Mouse (Mus musculus) lung, postnatal 0 days (tissue): Measurements from ENCODE around the gene Unc45a. TPM values are rescaled to one million over a fixed set of nuclear protein-coding genes. Genes with fewer than 3 reads are reported as not detected.

Experiments used
- ATAC-seq: fragments of 200-750 bp; cut with Nextera tagmentation; 2 replicates; pipeline ENCODE4 v1.8.0; 2017; ENCODE audit warnings: moderate library complexity
- DNase-seq: peaks from one replicate; pipeline ENCODE4 v3.0.0-alpha.2; 2016; ENCODE audit warnings: low spot score
- H3K27ac ChIP-seq: fragments of 300-500 bp; sonication (generic); 2 replicates; pipeline ENCODE4 v1.5.1; 2014; ENCODE audit warnings: antibody characterized with exemption, mild to moderate bottlenecking, low read length, mixed read lengths
- H3K27me3 ChIP-seq: fragments of 300-500 bp; sonication (generic); replicated peaks from 2 replicates; pipeline ENCODE4 v1.6.1; 2014; ENCODE audit warnings: low read length, mixed read lengths; ENCODE audit not compliant: insufficient read depth
- H3K36me3 ChIP-seq: fragments of 300-500 bp; sonication (generic); 2 replicates; pipeline ENCODE4 v1.6.1; 2014; ENCODE audit warnings: low read length, mixed read lengths; ENCODE audit not compliant: insufficient read depth
- H3K4me1 ChIP-seq: fragments of 300-500 bp; sonication (generic); 2 replicates; pipeline ENCODE4 v1.6.1; 2014; ENCODE audit warnings: antibody characterized with exemption, low read depth, low read length, mixed read lengths; ENCODE audit not compliant: insufficient read depth
- H3K4me2 ChIP-seq: fragments of 300-500 bp; sonication (generic); replicated peaks from 2 replicates; pipeline ENCODE4 v1.6.1; 2014; ENCODE audit warnings: low read depth, mild to moderate bottlenecking, low read length, moderate library complexity, mixed read lengths
- H3K4me3 ChIP-seq: fragments of 300-500 bp; sonication (generic); 2 replicates; pipeline ENCODE4 v1.5.1; 2014; ENCODE audit warnings: low read depth, low read length
- H3K9ac ChIP-seq: fragments of 300-500 bp; sonication (generic); replicated peaks from 2 replicates; pipeline ENCODE4 v1.6.1; 2014; ENCODE audit warnings: low read depth, mild to moderate bottlenecking
- H3K9me3 ChIP-seq: fragments of 300-500 bp; sonication (generic); 2 replicates; pipeline ENCODE4 v1.6.1; 2016; ENCODE audit warnings: low read length, mixed read lengths
- CTCF ChIP-seq: IDR thresholded peaks from 2 replicates; pipeline ENCODE4 v1.5.1; 2016; ENCODE audit warnings: antibody characterized with exemption, mild to moderate bottlenecking
- EP300 ChIP-seq: IDR thresholded peaks from 2 replicates; pipeline ENCODE4 v1.6.1; 2016; ENCODE audit warnings: antibody characterized with exemption, mild to moderate bottlenecking, control low read depth
- WGBS: fragments of 180-500 bp; shearing (Covaris S2); extraction: QIAGEN DNeasy Blood & Tissue Kit; methylation state at CpG from one replicate; pipeline ENCODE4 v1.1.7; 2014; 5-methylcytosine and 5-hydroxymethylcytosine counted together
- polyA plus RNA-seq: library from polyadenylated mRNA; unstranded; fragments of >200 nt; fragmentation: Nextera tagmentation; extraction: Ambion mirVana; gene quantifications from 2 replicates; pipeline ENCODE4 v1.2.1, GENCODE M21; 2015

Unc45a gene
- polyA plus RNA-seq, 1 experiment from 2014 or later: 32.9 TPM

GRCm38 (mm10) chr7:80319846-80320496, 20.8 kb downstream of the Unc45a start:
- Histone ChIP-seq H3K9ac (no peak overlapping the region), H3K36me3 (no peaks in the 10 kb centered on the region), H3K27me3 (no peaks in the 10 kb centered on the region), H3K9me3 (no peaks in the 10 kb centered on the region), H3K4me2 (no peak overlapping the region), H3K27ac (no peak overlapping the region), H3K4me1 (peaks cover 8% of the 10 kb centered on the region; the same call in 1 of the 2 replicates), H3K4me3 (no peak overlapping the region)
- DNase-seq (no peak), ATAC-seq (no peak)
- WGBS: 70% methylated on average over 19 of the region's 19 CpGs
- TF ChIP-seq CTCF (no peak), EP300 (no peak)

- Histone ChIP-seq H3K4me1 (peaks cover 8% of the 10 kb centered on the region; the same call in 1 of the 2 replicates), H3K4me3 (no peak overlapping the region), H3K4me2 (no peak overlapping the region), H3K36me3 (no peaks in the 10 kb centered on the region), H3K27me3 (no peaks in the 10 kb centered on the region), H3K27ac (no peak overlapping the region), H3K9ac (no peak overlapping the region), H3K9me3 (no peaks in the 10 kb centered on the region)
- WGBS: 83% methylated on average over 4 of the region's 4 CpGs
- DNase-seq (no peak), ATAC-seq (no peak)
- TF ChIP-seq EP300: no peak
- no peak for TF ChIP-seq CTCF
Observed at GRCm38 (mm10) chr7:80318670-80319069, 22.1 kb downstream of the Unc45a start.

GRCm38 (mm10) chr7:80317439-80318115, 23.2 kb downstream of the Unc45a start:
- no peak for ATAC-seq
- H3K9ac ChIP-seq: no peak overlapping the region
- no peak for TF ChIP-seq CTCF
- TF ChIP-seq EP300: no peak
- H3K4me3 ChIP-seq: no peak overlapping the region
- 44% methylated on average over 1 of the region's 1 CpGs for WGBS
- no peaks in the 10 kb centered on the region for H3K36me3 ChIP-seq
- no peaks in the 10 kb centered on the region for H3K9me3 ChIP-seq
- H3K4me1 ChIP-seq: no peaks in the 10 kb centered on the region
- DNase-seq: no peak
- H3K27ac ChIP-seq: no peak overlapping the region
- no peak overlapping the region for H3K4me2 ChIP-seq
- no peaks in the 10 kb centered on the region for H3K27me3 ChIP-seq

- Histone ChIP-seq H3K9ac (no peak overlapping the region), H3K4me1 (no peaks in the 10 kb centered on the region), H3K9me3 (no peaks in the 10 kb centered on the region), H3K4me2 (no peak overlapping the region), H3K27ac (no peak overlapping the region), H3K27me3 (no peaks in the 10 kb centered on the region), H3K4me3 (no peak overlapping the region), H3K36me3 (no peaks in the 10 kb centered on the region)
- TF ChIP-seq CTCF (no peak), EP300 (no peak)
- ATAC-seq (no peak), DNase-seq (no peak)
- 72% methylated on average over 2 of the region's 2 CpGs for WGBS
Observed at GRCm38 (mm10) chr7:80315733-80316132, 25.1 kb downstream of the Unc45a start.

DNA sequence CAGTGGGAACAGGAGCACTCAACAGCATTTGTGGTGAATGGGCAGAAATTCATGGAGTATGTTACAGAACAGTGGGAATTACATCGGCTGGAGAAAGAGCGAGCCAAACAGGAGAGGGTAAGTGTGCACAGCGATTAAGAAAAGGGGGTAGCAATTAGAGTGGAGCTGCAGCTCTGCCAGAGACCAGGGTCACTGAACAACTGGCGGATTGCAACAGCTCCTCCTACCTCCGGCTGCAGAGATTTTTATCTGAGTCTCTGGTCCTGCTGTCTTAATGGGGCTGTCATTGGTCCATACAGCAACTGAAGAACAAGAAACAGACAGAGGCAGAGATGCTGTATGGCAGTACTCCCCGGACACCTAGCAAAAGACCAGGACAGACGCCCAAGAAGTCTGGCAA, 30.0 kb downstream of the Unc45a start:
- 68% methylated on average over 7 of the region's 7 CpGs for WGBS
- TF ChIP-seq EP300 (no peak), CTCF (no peak)
- peak overlapping the region; percentile 38; the same call in 1 of the 2 replicates for H3K27ac ChIP-seq
- no peaks in the 10 kb centered on the region for H3K9me3 ChIP-seq
- no peak overlapping the region for H3K4me2 ChIP-seq
- no peak overlapping the region for H3K4me3 ChIP-seq
- H3K4me1 ChIP-seq: no peaks in the 10 kb centered on the region
- H3K9ac ChIP-seq: no peak overlapping the region
- DNase-seq (no peak), ATAC-seq (no peak)
- H3K36me3 ChIP-seq: peaks cover 3% of the 10 kb centered on the region; the same call in 1 of the 2 replicates
- H3K27me3 ChIP-seq: no peaks in the 10 kb centered on the region

GRCm38 (mm10) chr7:80307766-80308165, 33.0 kb downstream of the Unc45a start:
- 69% methylated on average over 3 of the region's 3 CpGs for WGBS
- no peak for TF ChIP-seq EP300
- peak; percentile 39 for TF ChIP-seq CTCF
- H3K4me3 ChIP-seq: no peak overlapping the region
- DNase-seq (peak; percentile 26), ATAC-seq (no peak; the same call in 1 of the 2 replicates)
- no peaks in the 10 kb centered on the region for H3K4me1 ChIP-seq
- H3K9me3 ChIP-seq: no peaks in the 10 kb centered on the region
- H3K36me3 ChIP-seq: peaks cover 3% of the 10 kb centered on the region; the same call in 1 of the 2 replicates
- no peaks in the 10 kb centered on the region for H3K27me3 ChIP-seq
- H3K9ac ChIP-seq: no peak overlapping the region
- H3K4me2 ChIP-seq: no peak overlapping the region
- no peak overlapping the region for H3K27ac ChIP-seq
